Mouse (Mus musculus) bone marrow macrophage, adult 2 months (primary cell): ENCODE measurements around the gene Ing3.

Source experiments
- CTCF ChIP-seq: IDR thresholded peaks from 2 replicates; pipeline ENCODE4 v1.5.1; 2012; ENCODE audit warnings: low read depth, mild to moderate bottlenecking, low read length, moderate library complexity
- POLR2A ChIP-seq: IDR thresholded peaks from 2 replicates; pipeline ENCODE4 v1.6.1; 2012; ENCODE audit warnings: mild to moderate bottlenecking, low read depth, low read length, borderline replicate concordance

DNA sequence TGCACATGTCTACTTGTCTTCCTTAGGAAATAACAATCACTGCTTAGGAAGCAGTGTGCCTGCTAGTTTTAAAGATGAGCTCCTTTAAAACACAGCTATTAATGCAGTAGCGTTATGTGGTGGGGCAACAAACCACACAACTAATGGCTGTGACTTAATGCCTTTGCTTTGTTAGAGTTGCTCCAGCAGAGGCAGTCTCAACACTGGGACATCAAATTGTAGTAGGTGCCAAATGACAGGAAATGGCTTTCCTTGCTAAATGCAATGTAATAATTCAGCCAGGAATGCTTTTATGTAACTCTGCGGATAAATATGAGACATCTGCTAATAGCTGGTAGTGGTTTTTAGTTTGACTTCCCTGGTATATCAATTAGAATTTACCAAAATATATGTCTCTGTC lies 28.2 kb downstream of the Ing3 start:
- TF ChIP-seq CTCF (no peak), POLR2A (no peak)
